Mouse (Mus musculus) lung, postnatal 10 days (tissue): ENCODE measurements around the gene Dcun1d3.

Source experiments
- DNase-seq: peaks from one replicate; pipeline ENCODE4 v3.0.0; 2021

The Dcun1d3 gene

DNA sequence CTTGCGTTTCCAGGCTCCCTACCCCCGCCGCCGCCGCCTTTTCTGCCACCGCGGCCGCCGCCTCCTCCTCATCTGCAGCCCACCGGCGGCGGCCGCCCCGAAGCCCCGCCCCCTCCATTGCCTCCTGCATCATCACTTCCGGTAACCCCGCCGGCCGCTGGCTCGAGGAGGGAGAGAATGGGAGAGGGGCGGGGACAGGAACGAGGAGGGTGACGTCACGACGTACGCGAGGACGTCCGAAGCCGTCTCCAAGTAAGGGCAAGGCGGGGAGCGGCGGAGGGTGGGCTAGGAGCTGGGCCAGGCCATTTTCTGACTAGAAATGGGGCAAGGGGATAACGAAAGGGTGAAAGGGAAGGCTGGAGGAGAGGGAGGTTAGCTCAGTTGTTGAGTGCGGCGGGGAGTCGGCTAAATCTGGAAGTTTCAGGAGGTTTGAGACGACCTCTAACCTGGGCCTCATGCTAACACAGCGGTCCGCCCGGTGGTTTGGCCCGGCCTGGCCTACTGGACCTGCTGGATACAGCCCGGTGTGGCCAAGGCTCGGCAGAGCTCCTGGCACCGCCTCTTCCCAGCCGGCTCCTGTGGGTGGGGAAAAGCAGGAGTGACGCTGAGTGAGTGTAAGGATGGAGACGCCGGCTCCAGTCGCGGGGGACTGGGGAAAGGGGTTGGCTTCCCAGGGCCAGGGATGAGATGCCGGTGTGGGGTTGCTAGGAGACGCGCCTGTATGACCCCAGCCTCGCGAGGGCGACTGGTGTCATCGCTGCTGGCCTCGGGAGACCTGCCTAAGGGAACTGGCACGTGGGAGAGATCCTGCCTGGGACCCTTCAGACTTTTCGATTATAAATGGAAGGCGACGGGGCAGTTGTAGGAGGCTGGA is at the start of gene Dcun1d3, which contains the start of gene Lyrm1:
Gene Dcun1d3 (minus strand): TSS at position 660 of the 874 bp plus-strand sequence.
Gene Lyrm1 (plus strand): TSS at position 223 of the 874 bp plus-strand sequence.
- peak; percentile 99 for DNase-seq

DNA sequence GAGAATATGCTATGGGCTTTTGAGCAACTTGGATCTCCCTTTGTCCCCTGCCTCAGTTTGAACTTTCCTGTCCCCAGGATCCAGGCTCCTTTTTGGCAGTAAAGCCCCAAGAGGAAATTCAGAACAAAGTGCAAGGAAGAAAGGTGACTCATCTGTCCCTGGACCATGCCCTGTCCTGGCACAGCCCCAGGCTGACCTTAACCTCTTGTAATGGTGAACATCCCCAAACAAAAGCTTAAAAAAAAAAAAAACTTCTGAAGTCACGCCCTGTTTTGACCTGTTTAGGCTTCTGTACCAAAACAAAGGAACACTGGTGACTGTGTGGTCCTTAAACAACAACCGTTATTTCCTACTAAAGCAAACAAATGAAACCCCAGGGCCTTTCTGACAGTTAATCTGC is 45.5 kb upstream of the Dcun1d3 start:
- peak; percentile 33 for DNase-seq

DNA sequence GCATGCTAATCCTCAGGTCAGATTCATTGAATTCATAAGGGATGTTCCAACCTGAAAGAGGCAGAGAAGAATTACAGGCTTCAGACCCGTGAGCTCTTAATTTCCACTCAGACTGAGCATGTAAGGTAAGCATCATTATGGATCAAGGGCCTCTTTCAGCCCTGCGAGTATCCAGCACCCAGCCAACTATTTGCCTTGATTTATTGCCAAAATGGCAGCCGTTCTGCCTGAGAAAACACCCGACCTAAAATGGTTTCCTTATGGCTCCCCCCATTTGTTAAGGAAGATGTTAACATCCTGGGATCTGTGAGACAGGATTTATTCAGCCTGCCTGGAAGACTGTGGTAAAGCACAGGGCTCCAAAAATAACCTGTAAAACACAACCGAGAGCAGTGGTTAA is 40.9 kb upstream of the Dcun1d3 start:
- DNase-seq, result no peak

DNA sequence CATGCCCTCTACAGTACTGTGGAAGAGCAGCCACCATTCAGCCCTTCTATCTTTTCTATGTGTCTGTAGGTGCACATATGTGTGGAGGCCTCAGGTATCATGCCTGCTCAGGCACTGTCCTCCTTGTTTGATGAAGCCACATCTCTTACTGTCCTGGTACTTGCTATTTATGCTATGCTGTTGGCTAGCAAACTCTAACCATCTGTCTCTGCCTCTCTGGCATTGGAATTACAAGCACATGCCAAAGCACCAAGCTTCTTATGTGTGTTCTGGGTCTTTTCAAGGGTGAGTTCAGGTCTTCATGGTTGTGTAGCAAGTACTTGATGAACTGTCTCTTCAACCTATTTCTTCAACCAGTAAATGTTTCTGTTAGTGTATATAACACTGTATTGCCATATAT is 40.2 kb upstream of the Dcun1d3 start:
- DNase-seq, result no peak

GRCm38 (mm10) chr7:119928783-119929440 is 32.8 kb upstream of the Dcun1d3 start:
- no peak for DNase-seq

GRCm38 (mm10) chr7:119921054-119921453 is 25.0 kb upstream of the Dcun1d3 start:
- no peak for DNase-seq

DNA sequence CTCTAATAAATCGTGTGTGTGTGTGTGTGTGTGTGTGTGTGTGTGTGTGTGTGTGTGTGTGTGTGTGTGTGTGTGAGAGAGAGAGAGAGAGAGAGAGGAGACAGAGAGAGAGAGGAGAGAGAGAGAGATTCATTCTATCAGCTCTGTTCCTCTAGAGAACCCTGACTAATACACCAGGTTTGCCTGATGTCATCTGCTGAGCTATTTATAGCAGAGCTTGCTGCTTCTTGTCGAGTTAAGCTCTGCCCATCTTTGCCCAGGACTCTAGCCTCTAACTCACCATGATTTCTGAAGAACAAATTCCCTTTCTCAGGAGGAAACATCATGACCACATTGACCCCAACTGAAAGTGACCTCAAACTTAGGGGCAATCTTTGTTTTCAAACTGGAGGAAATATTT is 24.4 kb upstream of the Dcun1d3 start:
- DNase-seq, result no peak

GRCm38 (mm10) chr7:119911727-119912126 is 15.6 kb upstream of the Dcun1d3 start:
- DNase-seq, result no peak

DNA sequence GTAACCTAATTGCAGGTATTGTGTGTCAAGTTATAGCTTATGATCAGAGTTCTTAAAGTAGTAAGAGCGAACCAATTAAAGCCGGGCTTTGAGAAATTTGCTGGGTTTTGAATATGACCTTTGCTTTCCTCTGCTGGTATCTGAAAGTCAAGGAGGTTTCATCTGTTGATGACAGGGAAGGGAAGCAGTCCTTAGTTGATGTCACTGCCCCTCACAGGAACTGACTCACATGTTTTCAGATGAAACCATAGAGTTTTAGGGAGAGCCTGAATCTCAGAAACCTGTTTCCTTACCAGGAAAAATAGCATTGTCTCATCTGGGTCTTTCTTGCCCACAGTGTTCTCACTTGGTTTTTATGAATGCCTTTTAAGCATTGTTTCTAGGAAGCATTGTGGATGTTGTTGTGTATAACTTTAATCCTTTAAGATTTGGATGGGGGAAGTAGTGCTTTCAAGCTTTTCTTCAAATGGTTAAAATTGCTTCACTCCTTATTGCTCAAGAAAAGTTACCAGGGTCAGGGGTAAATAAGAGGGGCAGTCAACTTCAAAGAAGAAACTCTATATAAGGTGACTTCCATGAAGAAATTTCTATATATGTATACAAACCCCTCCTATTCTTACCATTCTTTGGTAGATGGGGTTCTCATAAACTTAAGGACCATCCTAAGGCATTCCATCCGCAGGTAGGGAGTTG is 10.6 kb upstream of the Dcun1d3 start:
- DNase-seq, result no peak

- DNase-seq, result peak; percentile 9
Measured at GRCm38 (mm10) chr7:119899386-119900057, 3.4 kb upstream of the Dcun1d3 start.

DNA sequence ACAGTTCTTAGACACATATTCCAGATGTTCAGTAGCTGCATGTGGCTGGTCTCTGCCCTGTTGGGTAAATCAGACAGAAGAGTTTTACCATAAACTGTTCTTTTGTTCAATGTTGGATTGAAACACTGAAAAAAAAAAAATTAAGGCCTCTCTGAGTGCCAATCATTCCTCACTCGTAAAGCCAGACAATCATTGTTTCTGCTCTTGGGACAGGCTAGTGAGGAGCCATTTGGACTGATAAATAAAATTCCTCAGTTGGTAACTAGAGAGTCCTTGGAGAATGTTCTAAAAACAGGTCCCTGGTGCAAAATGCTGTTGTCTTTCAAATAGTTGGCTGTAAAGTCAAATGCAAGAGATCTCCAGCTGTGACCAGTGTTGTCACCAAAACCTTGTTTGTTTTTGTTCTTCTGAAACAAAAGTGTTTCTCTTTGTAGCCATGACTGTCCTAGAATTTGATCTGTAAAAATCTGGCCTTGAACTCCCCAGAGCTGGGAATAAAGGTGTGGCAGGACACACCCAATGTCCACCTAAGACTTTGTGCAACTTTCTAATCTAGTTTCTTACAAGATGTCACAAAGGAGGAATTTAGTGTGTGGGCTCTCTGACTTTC is 2.3 kb upstream of the Dcun1d3 start:
- no peak for DNase-seq

DNA sequence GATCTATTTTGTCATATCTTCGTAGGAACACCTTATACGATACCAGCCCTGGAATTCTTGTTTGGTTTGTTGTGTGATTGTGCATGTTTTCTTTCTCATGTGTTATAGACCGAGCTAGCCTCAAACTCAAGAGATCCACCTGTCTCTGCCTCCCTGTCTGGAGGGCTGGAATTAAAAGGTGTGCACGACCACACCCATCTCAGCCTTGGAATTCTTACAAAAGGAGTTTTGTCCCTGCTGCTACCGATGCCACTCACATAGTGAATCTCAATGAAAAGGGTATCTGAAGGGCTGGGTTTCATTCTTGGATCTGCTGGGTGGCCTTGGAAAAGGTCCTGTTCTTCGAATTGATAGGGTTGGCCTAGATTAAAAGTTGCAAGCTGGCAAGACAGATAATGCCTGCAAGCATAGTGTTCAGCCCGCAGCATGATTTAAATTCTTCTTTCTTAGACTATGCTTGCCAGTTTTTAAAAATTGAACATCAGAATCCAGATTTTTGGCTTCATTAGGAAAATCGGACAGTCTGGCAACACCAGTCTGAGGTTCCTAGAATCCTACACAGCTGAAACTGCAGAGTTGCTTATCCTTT is 1.5 kb upstream of the Dcun1d3 start:
- no peak for DNase-seq

DNA sequence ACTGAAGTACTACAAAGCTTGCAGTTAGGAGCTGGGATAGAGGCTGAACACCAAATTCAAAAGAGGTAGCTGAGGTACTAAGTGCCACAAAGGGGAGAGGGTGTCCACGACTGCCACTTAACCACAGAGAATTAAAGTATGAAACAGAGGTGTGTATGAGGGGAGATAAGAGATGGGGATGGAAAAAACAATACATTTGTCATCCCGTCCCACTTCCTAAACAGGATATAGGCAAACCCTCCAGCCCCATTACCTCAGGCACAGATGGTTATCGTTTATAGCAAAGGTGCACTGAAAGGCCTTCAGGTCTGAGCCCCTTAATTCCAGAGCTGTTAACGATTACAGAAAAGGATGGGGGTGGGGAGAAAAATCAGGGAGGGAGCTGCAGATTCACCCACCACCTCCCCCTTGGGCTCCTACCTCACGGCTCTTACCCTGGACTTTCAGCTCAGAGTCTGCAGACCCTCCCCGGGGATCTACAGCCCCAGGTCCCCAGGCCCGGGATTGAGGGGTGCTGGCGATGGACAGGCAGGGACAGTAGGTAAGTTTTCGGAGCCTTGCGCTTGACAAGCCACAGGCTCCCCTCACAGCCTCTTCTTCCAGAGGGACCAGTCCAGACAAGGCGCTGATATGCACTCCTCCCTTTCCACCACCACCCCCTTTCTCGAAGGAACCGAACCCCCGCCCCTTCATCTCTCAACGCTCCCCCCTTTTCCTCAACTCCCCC is 1.1 kb downstream of the Dcun1d3 start:
- no peak for DNase-seq

GRCm38 (mm10) chr7:119892742-119893141 is 3.4 kb downstream of the Dcun1d3 start:
- no peak for DNase-seq

GRCm38 (mm10) chr7:119892198-119892597 is 3.9 kb downstream of the Dcun1d3 start:
- DNase-seq, result no peak

DNA sequence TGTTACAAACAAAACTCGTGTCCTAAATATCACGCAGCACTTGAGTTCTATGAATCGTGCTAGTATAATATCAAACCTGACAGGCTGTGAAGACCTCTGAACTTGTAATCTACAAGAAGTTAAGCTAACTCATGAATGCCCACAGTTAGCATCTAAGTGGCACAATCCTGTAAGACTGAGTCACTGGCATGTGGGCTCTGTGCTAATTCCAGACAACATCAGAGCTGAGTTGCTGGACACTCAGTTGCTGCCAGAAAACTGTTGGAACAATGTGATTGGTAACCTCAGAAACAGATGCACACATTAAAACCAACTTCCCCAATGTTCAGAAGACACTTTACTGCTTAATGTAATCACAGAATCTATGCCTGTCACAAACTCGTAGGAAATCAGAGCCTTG is 8.2 kb downstream of the Dcun1d3 start:
- no peak for DNase-seq

- no peak for DNase-seq
Measured at GRCm38 (mm10) chr7:119881229-119881628, 14.9 kb downstream of the Dcun1d3 start.

DNA sequence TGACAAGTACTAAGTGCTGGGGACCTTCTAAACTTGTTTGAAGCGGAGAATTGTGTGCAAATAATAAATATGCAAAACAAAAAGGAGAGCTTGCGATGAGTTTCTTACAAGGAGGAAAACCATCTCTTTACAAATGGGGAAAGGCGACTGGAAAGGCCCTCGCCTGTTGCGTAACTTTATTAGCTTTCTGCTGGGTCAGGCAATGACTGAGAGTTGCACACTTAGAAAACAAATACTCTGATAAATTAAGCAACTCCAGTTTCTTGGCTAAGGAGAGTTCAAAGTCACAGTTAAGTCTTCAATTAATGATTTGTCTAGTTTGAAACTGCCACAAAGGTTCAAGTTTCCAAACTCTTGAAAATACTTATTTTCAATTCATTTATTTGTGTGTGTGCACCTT is 15.8 kb downstream of the Dcun1d3 start:
- peak; percentile 25 for DNase-seq

DNA sequence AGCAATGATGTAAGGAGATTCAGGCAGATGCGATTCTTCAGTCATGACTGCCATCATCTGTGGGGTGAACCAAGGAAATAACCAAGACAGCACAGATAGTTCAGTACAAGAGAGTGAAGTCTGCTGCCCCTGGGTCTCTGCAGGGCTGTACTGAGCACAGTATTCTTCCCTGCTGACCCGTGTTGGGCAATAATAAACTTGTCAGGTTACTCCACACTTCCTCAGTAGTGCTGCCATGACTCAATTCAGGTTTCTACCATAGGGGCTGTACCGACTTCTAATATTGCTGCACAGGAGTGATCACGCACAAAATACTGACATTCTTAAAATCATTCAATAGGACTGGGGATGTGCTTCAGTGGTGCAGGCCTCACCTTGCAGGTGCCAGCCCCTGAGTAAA is 16.9 kb downstream of the Dcun1d3 start:
- no peak for DNase-seq

DNA sequence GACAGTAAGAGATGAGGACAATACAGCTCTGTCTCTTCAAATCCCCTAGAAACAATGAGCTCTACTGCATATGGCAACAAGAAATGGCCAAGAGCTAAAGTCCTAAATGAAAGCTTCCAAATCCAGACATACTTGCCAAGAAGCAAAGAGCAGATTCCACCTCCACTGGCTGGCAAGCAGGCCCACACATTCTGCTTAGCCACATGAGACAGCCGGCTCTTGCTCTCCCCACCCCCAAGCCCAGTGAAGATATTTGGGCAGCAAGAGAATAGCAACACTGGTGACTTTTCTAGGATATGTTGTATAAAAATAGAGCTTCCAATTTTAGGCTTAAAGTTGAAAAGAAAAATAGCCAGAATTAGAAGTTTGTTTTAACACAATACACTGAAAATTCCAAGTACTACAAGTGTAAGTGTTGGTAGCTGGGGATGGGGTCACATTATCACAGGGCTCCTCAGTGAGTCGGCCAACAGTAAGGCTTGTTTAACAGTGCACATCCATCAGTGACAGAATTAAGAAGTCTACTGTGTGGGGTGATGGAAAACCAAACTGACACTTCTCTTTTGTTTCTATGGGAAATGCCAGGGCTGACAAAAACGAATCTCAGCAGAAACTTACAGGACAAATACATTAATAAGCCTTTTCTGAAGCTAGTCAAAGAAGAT is 20.2 kb downstream of the Dcun1d3 start:
- peak; percentile 17 for DNase-seq

- no peak for DNase-seq
Measured at GRCm38 (mm10) chr7:119873050-119873449, 23.0 kb downstream of the Dcun1d3 start.
